Mouse (Mus musculus): ENCODE measurements around the gene Arel1.

Arel1 gene

GRCm38 (mm10) chr12:84970428-84971096, at the start of gene Arel1, which contains the start of gene Fcf1:
Arel1 (minus strand) TSS chr12:84970900.
Fcf1 (plus strand) TSS chr12:84970897.
- DNase-seq (ENCODE audit: low spot score): peak; percentile 85

GRCm38 (mm10) chr12:85012185-85012584, 41.5 kb upstream of the Arel1 start:
- DNase-seq (ENCODE audit: low spot score): no peak

GRCm38 (mm10) chr12:85010541-85010940, 39.8 kb upstream of the Arel1 start:
- DNase-seq (ENCODE audit: low spot score): no peak

GRCm38 (mm10) chr12:85009776-85010175, 39.1 kb upstream of the Arel1 start:
- DNase-seq (ENCODE audit: low spot score): no peak

GRCm38 (mm10) chr12:85007021-85007420, 36.3 kb upstream of the Arel1 start:
- no peak for DNase-seq (ENCODE audit: low spot score)

- no peak for DNase-seq (ENCODE audit: low spot score)
Observed at GRCm38 (mm10) chr12:85006206-85006605, 35.5 kb upstream of the Arel1 start.

GRCm38 (mm10) chr12:84999053-84999452, 28.4 kb upstream of the Arel1 start:
- no peak for DNase-seq (ENCODE audit: low spot score)

GRCm38 (mm10) chr12:84996501-84997398, 26.1 kb upstream of the Arel1 start:
- DNase-seq (ENCODE audit: low spot score): no peak

- DNase-seq (ENCODE audit: low spot score): peak; percentile 97
Observed at GRCm38 (mm10) chr12:84996083-84996496, 25.4 kb upstream of the Arel1 start, which contains the start of gene Ylpm1. Ylpm1 (plus strand) TSS chr12:84996321.

GRCm38 (mm10) chr12:84995112-84995761, 24.5 kb upstream of the Arel1 start:
- DNase-seq (ENCODE audit: low spot score): no peak

- DNase-seq (ENCODE audit: low spot score): no peak
Observed at GRCm38 (mm10) chr12:84989456-84989855, 18.8 kb upstream of the Arel1 start.

- DNase-seq (ENCODE audit: low spot score): no peak
Observed at GRCm38 (mm10) chr12:84979264-84979862, 8.7 kb upstream of the Arel1 start.

GRCm38 (mm10) chr12:84969656-84970427, 858 bp downstream of the Arel1 start:
- no peak for DNase-seq (ENCODE audit: low spot score)

- DNase-seq (ENCODE audit: low spot score): no peak
Observed at GRCm38 (mm10) chr12:84968831-84969655, 1.7 kb downstream of the Arel1 start.

GRCm38 (mm10) chr12:84962606-84963005, 8.1 kb downstream of the Arel1 start:
- DNase-seq (ENCODE audit: low spot score): no peak

GRCm38 (mm10) chr12:84958794-84959356, 11.8 kb downstream of the Arel1 start:
- DNase-seq (ENCODE audit: low spot score): no peak

- no peak for DNase-seq (ENCODE audit: low spot score)
Observed at GRCm38 (mm10) chr12:84956317-84956716, 14.4 kb downstream of the Arel1 start.

GRCm38 (mm10) chr12:84952351-84952750, 18.3 kb downstream of the Arel1 start:
- DNase-seq (ENCODE audit: low spot score): no peak

- no peak for DNase-seq (ENCODE audit: low spot score)
Observed at GRCm38 (mm10) chr12:84951531-84951930, 19.2 kb downstream of the Arel1 start.

GRCm38 (mm10) chr12:84950763-84951162, 19.9 kb downstream of the Arel1 start:
- no peak for DNase-seq (ENCODE audit: low spot score)

All from ovary, postnatal 36 days (tissue).